Mouse (Mus musculus): ENCODE results near the gene Zmpste24.

Zmpste24 gene

GRCm38 (mm10) chr4:121031440-121031839 lies 66.6 kb downstream of the Zmpste24 start:
- no peak for DNase-seq (ENCODE audit: low spot score)

- no peak for DNase-seq (ENCODE audit: low spot score)
These were observed 68.4 kb downstream of the Zmpste24 start for GRCm38 (mm10) chr4:121029632-121030031.

- peak; percentile 45 for DNase-seq (ENCODE audit: low spot score)
These were observed 69.2 kb downstream of the Zmpste24 start for GRCm38 (mm10) chr4:121028659-121029392.

- no peak for DNase-seq (ENCODE audit: low spot score)
These were observed 69.9 kb downstream of the Zmpste24 start for GRCm38 (mm10) chr4:121028146-121028545.

GRCm38 (mm10) chr4:121025681-121026080 lies 72.4 kb downstream of the Zmpste24 start:
- no peak for DNase-seq (ENCODE audit: low spot score)

GRCm38 (mm10) chr4:121023941-121024340 lies 74.1 kb downstream of the Zmpste24 start:
- DNase-seq (ENCODE audit: low spot score), result no peak

GRCm38 (mm10) chr4:121023464-121023863 lies 74.6 kb downstream of the Zmpste24 start:
- no peak for DNase-seq (ENCODE audit: low spot score)

GRCm38 (mm10) chr4:121021911-121022310 lies 76.1 kb downstream of the Zmpste24 start:
- no peak for DNase-seq (ENCODE audit: low spot score)

- no peak for DNase-seq (ENCODE audit: low spot score)
These were observed 77.8 kb downstream of the Zmpste24 start for GRCm38 (mm10) chr4:121020040-121020790.

GRCm38 (mm10) chr4:121018250-121018649 lies 79.8 kb downstream of the Zmpste24 start:
- DNase-seq (ENCODE audit: low spot score), result no peak

GRCm38 (mm10) chr4:121016928-121017657 lies 80.9 kb downstream of the Zmpste24 start, which contains the start of gene Smap2:
Gene Smap2 (minus strand): TSS chr4:121017247.
- peak; percentile 89 for DNase-seq (ENCODE audit: low spot score)

- DNase-seq (ENCODE audit: low spot score), result peak; percentile 43
These were observed 81.8 kb downstream of the Zmpste24 start for GRCm38 (mm10) chr4:121016021-121016898.

- DNase-seq (ENCODE audit: low spot score), result no peak
These were observed 82.8 kb downstream of the Zmpste24 start for GRCm38 (mm10) chr4:121015268-121015659.

GRCm38 (mm10) chr4:121014594-121015267 lies 83.3 kb downstream of the Zmpste24 start:
- no peak for DNase-seq (ENCODE audit: low spot score)

- no peak for DNase-seq (ENCODE audit: low spot score)
These were observed 87.1 kb downstream of the Zmpste24 start for GRCm38 (mm10) chr4:121010770-121011549.

Data from T-cell, adult 2 months (primary cell).